Mouse (Mus musculus) kidney, adult 11 months (tissue): ENCODE measurements around the gene Gm13102.
"Not testable (repeated sequence)": the region's sequence is repeated elsewhere in the genome, so short reads cannot be mapped to it uniquely, and the experiment has no call there.

Source experiments
- DNase-seq: peaks from one replicate; pipeline ENCODE4 v3.0.0; 2022

Gm13102 gene

DNA sequence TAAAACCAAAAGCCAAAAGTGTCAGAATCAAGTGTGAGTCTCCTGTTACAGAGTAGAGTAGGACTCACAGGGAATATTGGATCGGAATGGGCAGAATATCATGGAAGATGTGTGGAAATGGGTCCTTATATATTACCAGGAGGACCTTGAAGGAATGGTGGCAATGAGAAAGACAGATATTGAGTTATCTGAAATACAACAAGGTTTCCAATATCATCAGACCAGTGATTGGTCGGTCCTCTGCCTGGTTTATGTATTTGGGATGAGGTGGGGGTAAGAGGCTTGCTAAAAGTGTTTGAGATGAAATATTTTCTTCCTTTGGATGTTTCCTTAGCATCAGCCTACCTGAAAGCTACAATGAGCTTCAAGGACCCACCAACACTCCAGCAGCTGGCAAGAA lies at the start of gene Gm13102:
Gene Gm13102, plus strand, starts transcription at position 301 of the 400 bp plus-strand sequence.
- DNase-seq = not testable (repeated sequence)

DNA sequence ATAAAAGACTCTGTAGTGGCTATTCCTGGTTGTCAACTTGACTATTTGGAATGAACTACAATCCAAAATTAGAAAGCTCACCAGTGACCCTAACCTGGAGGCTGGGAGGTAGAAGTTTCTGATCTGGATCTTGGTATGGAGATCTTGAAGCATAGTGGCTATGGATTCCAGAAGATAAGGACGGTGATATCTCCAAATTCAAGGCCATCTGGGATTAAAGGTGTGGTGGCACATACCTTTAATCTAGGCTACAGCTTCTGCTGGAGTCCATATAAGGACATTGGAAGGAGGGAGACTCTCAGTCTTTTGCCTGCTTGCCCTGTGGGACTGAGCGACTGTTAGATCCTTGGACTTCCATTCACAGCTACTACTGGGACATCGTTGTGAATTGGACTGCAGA lies 47.4 kb upstream of the Gm13102 start, which contains the start of gene Pramel4:
Gene Pramel4, plus strand, starts transcription at position 301 of the 400 bp plus-strand sequence.
- not testable (repeated sequence) for DNase-seq
